Mouse (Mus musculus): ENCODE data around the gene Mcoln3. TPM values are rescaled to one million over a fixed set of nuclear protein-coding genes. Genes with fewer than 3 reads are reported as not detected.

The Mcoln3 gene
- polyA plus RNA-seq, 1 experiment from 2014 or later = 0.70 TPM

DNA sequence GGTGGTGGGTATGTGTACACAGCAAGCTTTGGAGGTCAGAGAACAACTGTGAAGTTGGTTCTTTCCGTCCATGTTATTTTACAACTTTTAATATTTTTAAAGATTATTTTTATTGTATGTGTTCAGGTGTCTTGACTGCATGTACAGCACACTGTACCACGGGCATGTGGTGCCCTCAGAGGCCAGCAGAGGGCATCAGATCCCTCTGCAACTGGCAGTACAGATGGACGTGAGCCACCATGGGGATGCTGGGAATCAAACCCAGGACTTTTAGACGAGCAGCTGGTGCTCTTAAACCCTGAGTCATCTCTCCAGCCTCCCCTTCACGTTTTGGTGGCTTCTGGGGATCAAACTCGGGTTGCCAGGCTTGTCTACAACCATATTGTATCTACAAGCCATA, 15.2 kb upstream of the Mcoln3 start:
- Histone ChIP-seq H3K27me3 (ENCODE audit: control insufficient read depth, insufficient read depth, low read depth, low read length) (peaks cover 2% of the 10 kb centered on the region), H3K4me1 (ENCODE audit: control insufficient read depth, low read depth, low read length) (no peaks in the 10 kb centered on the region), H3K4me2 (ENCODE audit: low read depth, low read length) (no peak overlapping the region), H3K27ac (ENCODE audit: low read length) (no peak overlapping the region), H3K4me3 (ENCODE audit: low read depth, low read length) (no peak overlapping the region), H3K9ac (ENCODE audit: low read depth, low read length) (no peak overlapping the region), H3K36me3 (ENCODE audit: control insufficient read depth, insufficient read depth) (no peaks in the 10 kb centered on the region), H3K9me3 (replicated peaks; ENCODE audit: control insufficient read depth, low read length) (no peaks in the 10 kb centered on the region)
- WGBS (ENCODE audit: insufficient replicate concordance) = 39% methylated on average over 6 of the region's 6 CpGs
- ATAC-seq (ENCODE audit: low read depth) = no peak

- Histone ChIP-seq H3K9me3 (replicated peaks; ENCODE audit: control insufficient read depth, low read length) (no peaks in the 10 kb centered on the region), H3K27me3 (ENCODE audit: control insufficient read depth, insufficient read depth, low read depth, low read length) (peaks cover 5% of the 10 kb centered on the region), H3K4me2 (ENCODE audit: low read depth, low read length) (peak overlapping the region; percentile 64), H3K9ac (ENCODE audit: low read depth, low read length) (no peak overlapping the region), H3K4me1 (ENCODE audit: control insufficient read depth, low read depth, low read length) (no peaks in the 10 kb centered on the region), H3K36me3 (ENCODE audit: control insufficient read depth, insufficient read depth) (no peaks in the 10 kb centered on the region), H3K27ac (ENCODE audit: low read length) (no peak overlapping the region), H3K4me3 (ENCODE audit: low read depth, low read length) (peak overlapping the region; percentile 54)
- WGBS (ENCODE audit: insufficient replicate concordance) = 3% methylated on average over 18 of the region's 18 CpGs
- no peak for ATAC-seq (ENCODE audit: low read depth)
Measured at GRCm38 (mm10) chr3:146107116-146107849, 10.0 kb upstream of the Mcoln3 start.

GRCm38 (mm10) chr3:146107921-146108571, 9.2 kb upstream of the Mcoln3 start, which contains the start of gene Wdr63:
TSS of gene Wdr63 (minus strand) at chr3:146108130.
- peak within 1 kb of the TSS; percentile 54 for H3K4me3 ChIP-seq (ENCODE audit: low read depth, low read length)
- H3K4me2 ChIP-seq (ENCODE audit: low read depth, low read length) = peak within 1 kb of the TSS; percentile 64

GRCm38 (mm10) chr3:146108945-146109344, 8.3 kb upstream of the Mcoln3 start:
- Histone ChIP-seq H3K9me3 (replicated peaks; ENCODE audit: control insufficient read depth, low read length) (no peaks in the 10 kb centered on the region), H3K4me2 (ENCODE audit: low read depth, low read length) (no peak overlapping the region), H3K4me3 (ENCODE audit: low read depth, low read length) (no peak overlapping the region), H3K27ac (ENCODE audit: low read length) (no peak overlapping the region), H3K36me3 (ENCODE audit: control insufficient read depth, insufficient read depth) (no peaks in the 10 kb centered on the region), H3K4me1 (ENCODE audit: control insufficient read depth, low read depth, low read length) (no peaks in the 10 kb centered on the region), H3K27me3 (ENCODE audit: control insufficient read depth, insufficient read depth, low read depth, low read length) (peaks cover 5% of the 10 kb centered on the region), H3K9ac (ENCODE audit: low read depth, low read length) (no peak overlapping the region)
- 36% methylated on average over 2 of the region's 2 CpGs for WGBS (ENCODE audit: insufficient replicate concordance)
- no peak for ATAC-seq (ENCODE audit: low read depth)

More at GRCm38 (mm10) chr3:146107921-146108571, 9.2 kb upstream of the Mcoln3 start, which contains the start of gene Wdr63:
- WGBS (ENCODE audit: insufficient replicate concordance) = 13% methylated on average over 18 of the region's 18 CpGs
- Histone ChIP-seq H3K36me3 (ENCODE audit: control insufficient read depth, insufficient read depth) (no peaks in the 10 kb centered on the region), H3K9me3 (replicated peaks; ENCODE audit: control insufficient read depth, low read length) (no peaks in the 10 kb centered on the region), H3K4me1 (ENCODE audit: control insufficient read depth, low read depth, low read length) (no peaks in the 10 kb centered on the region), H3K9ac (ENCODE audit: low read depth, low read length) (no peak within 1 kb of the TSS), H3K27ac (ENCODE audit: low read length) (no peak within 1 kb of the TSS), H3K27me3 (ENCODE audit: control insufficient read depth, insufficient read depth, low read depth, low read length) (peaks cover 5% of the 10 kb centered on the region)
- peak; percentile 80 for ATAC-seq (ENCODE audit: low read depth)

- Histone ChIP-seq H3K9ac (ENCODE audit: low read depth, low read length) (no peak overlapping the region), H3K9me3 (replicated peaks; ENCODE audit: control insufficient read depth, low read length) (no peaks in the 10 kb centered on the region), H3K27ac (ENCODE audit: low read length) (no peak overlapping the region), H3K4me3 (ENCODE audit: low read depth, low read length) (no peak overlapping the region), H3K4me1 (ENCODE audit: control insufficient read depth, low read depth, low read length) (no peaks in the 10 kb centered on the region), H3K27me3 (ENCODE audit: control insufficient read depth, insufficient read depth, low read depth, low read length) (peaks cover 5% of the 10 kb centered on the region), H3K4me2 (ENCODE audit: low read depth, low read length) (no peak overlapping the region), H3K36me3 (ENCODE audit: control insufficient read depth, insufficient read depth) (no peaks in the 10 kb centered on the region)
- 34% methylated on average over 2 of the region's 2 CpGs for whole genome bisulfite sequencing (ENCODE audit: insufficient replicate concordance)
- no peak for ATAC-seq (ENCODE audit: low read depth)
Measured at GRCm38 (mm10) chr3:146110358-146110757, 6.9 kb upstream of the Mcoln3 start.

DNA sequence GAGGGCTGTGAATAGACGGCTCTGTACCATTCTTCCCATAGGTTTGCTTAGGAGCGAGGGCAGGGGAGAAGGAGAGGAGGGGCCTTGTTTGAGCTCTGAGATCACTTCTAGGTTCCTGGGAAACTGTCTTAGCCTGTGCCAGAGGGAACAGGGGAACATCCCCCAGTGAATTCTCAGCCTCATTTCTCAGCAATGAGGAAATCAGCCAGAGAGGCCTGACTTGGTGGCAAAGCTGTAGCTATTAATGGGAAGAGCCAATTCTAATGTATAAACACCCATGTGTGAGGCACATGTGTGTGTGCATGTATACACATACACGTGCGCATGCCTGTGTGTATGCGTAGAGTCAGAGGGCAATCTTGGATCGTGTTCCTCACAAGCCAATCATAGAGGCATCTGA, 6.3 kb upstream of the Mcoln3 start:
- no peaks in the 10 kb centered on the region for H3K36me3 ChIP-seq (ENCODE audit: control insufficient read depth, insufficient read depth)
- no peak for ATAC-seq (ENCODE audit: low read depth)
- H3K4me2 ChIP-seq (ENCODE audit: low read depth, low read length) = no peak overlapping the region
- H3K9ac ChIP-seq (ENCODE audit: low read depth, low read length) = no peak overlapping the region
- no peak overlapping the region for H3K27ac ChIP-seq (ENCODE audit: low read length)
- no peaks in the 10 kb centered on the region for H3K9me3 ChIP-seq (replicated peaks; ENCODE audit: control insufficient read depth, low read length)
- no peak overlapping the region for H3K4me3 ChIP-seq (ENCODE audit: low read depth, low read length)
- H3K27me3 ChIP-seq (ENCODE audit: control insufficient read depth, insufficient read depth, low read depth, low read length) = peaks cover 5% of the 10 kb centered on the region
- H3K4me1 ChIP-seq (ENCODE audit: control insufficient read depth, low read depth, low read length) = no peaks in the 10 kb centered on the region
- 64% methylated on average over 6 of the region's 6 CpGs for WGBS (ENCODE audit: insufficient replicate concordance)

- Histone ChIP-seq H3K4me2 (ENCODE audit: low read depth, low read length) (no peak overlapping the region), H3K4me3 (ENCODE audit: low read depth, low read length) (no peak overlapping the region), H3K27ac (ENCODE audit: low read length) (no peak overlapping the region), H3K27me3 (ENCODE audit: control insufficient read depth, insufficient read depth, low read depth, low read length) (peaks cover 20% of the 10 kb centered on the region), H3K9ac (ENCODE audit: low read depth, low read length) (no peak overlapping the region), H3K4me1 (ENCODE audit: control insufficient read depth, low read depth, low read length) (no peaks in the 10 kb centered on the region), H3K9me3 (replicated peaks; ENCODE audit: control insufficient read depth, low read length) (no peaks in the 10 kb centered on the region), H3K36me3 (ENCODE audit: control insufficient read depth, insufficient read depth) (no peaks in the 10 kb centered on the region)
- no peak for ATAC-seq (ENCODE audit: low read depth)
- 42% methylated on average over 9 of the region's 9 CpGs for WGBS (ENCODE audit: insufficient replicate concordance)
Measured at GRCm38 (mm10) chr3:146117997-146118457, 777 bp downstream of the Mcoln3 start.

DNA sequence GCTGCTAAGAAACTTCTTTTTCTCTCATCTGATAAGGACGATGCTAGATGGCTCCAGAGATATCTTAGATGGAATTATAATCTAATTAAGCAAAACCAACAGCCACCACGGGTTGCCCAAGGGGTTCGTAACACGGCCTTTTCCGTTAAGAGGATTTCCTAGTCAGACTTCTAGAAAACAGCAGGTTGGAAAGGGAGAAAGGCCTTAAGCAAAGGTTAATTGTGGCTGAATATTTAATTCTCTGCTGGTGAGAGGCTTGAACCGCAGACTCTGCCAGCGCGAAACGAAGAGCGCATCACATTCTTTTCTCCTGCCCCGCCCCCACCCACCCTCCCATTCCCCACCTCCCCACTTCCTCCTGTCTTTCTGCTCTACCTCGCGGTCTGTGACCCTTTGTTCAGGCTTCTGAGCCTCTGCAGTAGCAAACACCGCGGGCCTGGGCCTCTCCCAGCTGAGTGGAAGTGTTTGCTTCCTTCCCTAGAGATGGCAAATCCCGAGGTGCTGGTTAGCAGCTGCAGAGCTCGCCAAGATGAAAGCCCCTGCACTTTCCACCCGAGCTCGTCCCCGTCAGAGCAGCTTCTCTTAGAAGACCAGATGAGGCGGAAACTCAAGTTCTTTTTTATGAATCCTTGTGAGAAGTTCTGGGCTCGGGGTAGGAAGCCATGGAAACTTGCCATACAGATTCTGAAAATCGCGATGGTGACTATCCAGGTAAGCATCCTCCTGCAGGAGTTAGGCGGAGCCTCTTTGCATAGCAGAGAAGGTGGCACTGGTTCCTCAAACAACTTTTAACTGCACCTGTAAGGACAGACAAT, 4.3 kb downstream of the Mcoln3 start:
- H3K4me3 ChIP-seq (ENCODE audit: low read depth, low read length) = no peak overlapping the region

More for the DNA sequence above, 4.3 kb downstream of the Mcoln3 start:
- H3K4me1 ChIP-seq (ENCODE audit: control insufficient read depth, low read depth, low read length) = no peaks in the 10 kb centered on the region
- no peak for ATAC-seq (ENCODE audit: low read depth)
- H3K36me3 ChIP-seq (ENCODE audit: control insufficient read depth, insufficient read depth) = no peaks in the 10 kb centered on the region
- peaks cover 19% of the 10 kb centered on the region for H3K27me3 ChIP-seq (ENCODE audit: control insufficient read depth, insufficient read depth, low read depth, low read length)
- 0 out of 2 replicates have a peak overlapping the region, but pooled peaks have one; percentile 2 for H3K4me2 ChIP-seq (ENCODE audit: low read depth, low read length)
- no peaks in the 10 kb centered on the region for H3K9me3 ChIP-seq (replicated peaks; ENCODE audit: control insufficient read depth, low read length)
- WGBS (ENCODE audit: insufficient replicate concordance) = 13% methylated on average over 25 of the region's 25 CpGs
- H3K27ac ChIP-seq (ENCODE audit: low read length) = no peak overlapping the region
- H3K9ac ChIP-seq (ENCODE audit: low read depth, low read length) = no peak overlapping the region
